Mouse (Mus musculus): ENCODE measurements at regions not wholly inside any gene's neighbourhood (a gene's known extent, or its start where the extent isn't known, plus 50 kb on each side); places are given as distances from the start of the nearest gene placed in this dataset.

GRCm38 (mm10) chr1:91611281-91611680 lies 70.9 kb downstream of the Asb1 start:
- no peak for ATAC-seq (ENCODE audit: low TSS enrichment)

- ATAC-seq (ENCODE audit: low TSS enrichment) = no peak
Measured at GRCm38 (mm10) chr1:91611694-91612093, 71.3 kb downstream of the Asb1 start.

GRCm38 (mm10) chr1:91612912-91613311 lies 72.6 kb downstream of the Asb1 start:
- ATAC-seq (ENCODE audit: low TSS enrichment) = no peak

- ATAC-seq (ENCODE audit: low TSS enrichment) = no peak
Measured at GRCm38 (mm10) chr1:91615396-91615795, 75.1 kb downstream of the Asb1 start.

GRCm38 (mm10) chr1:91618527-91619135 lies 78.3 kb downstream of the Asb1 start:
- no peak for ATAC-seq (ENCODE audit: low TSS enrichment)

GRCm38 (mm10) chr1:91621141-91621540 lies 80.8 kb downstream of the Asb1 start:
- ATAC-seq (ENCODE audit: low TSS enrichment) = no peak

- ATAC-seq (ENCODE audit: low TSS enrichment) = no peak
Measured at GRCm38 (mm10) chr1:91622874-91623273, 82.5 kb downstream of the Asb1 start.

- ATAC-seq (ENCODE audit: low TSS enrichment) = no peak
Measured at GRCm38 (mm10) chr1:91624028-91624427, 83.7 kb downstream of the Asb1 start.

GRCm38 (mm10) chr1:91624531-91625300 lies 84.4 kb downstream of the Asb1 start:
- ATAC-seq (ENCODE audit: low TSS enrichment) = no peak

GRCm38 (mm10) chr1:91626090-91626489 lies 85.7 kb downstream of the Asb1 start:
- no peak for ATAC-seq (ENCODE audit: low TSS enrichment)

- ATAC-seq (ENCODE audit: low TSS enrichment) = no peak
Measured at GRCm38 (mm10) chr1:91630206-91630605, 89.9 kb downstream of the Asb1 start.

- ATAC-seq (ENCODE audit: low TSS enrichment) = no peak
Measured at GRCm38 (mm10) chr1:91630871-91631410, 90.6 kb downstream of the Asb1 start.

GRCm38 (mm10) chr1:91632906-91633493 lies 92.7 kb downstream of the Asb1 start:
- ATAC-seq (ENCODE audit: low TSS enrichment) = no peak

- no peak for ATAC-seq (ENCODE audit: low TSS enrichment)
Measured at GRCm38 (mm10) chr1:91636571-91636970, 96.2 kb downstream of the Asb1 start.

- ATAC-seq (ENCODE audit: low TSS enrichment) = no peak
Measured at GRCm38 (mm10) chr1:91640551-91640950, 100.2 kb downstream of the Asb1 start.

- ATAC-seq (ENCODE audit: low TSS enrichment) = no peak
Measured at GRCm38 (mm10) chr1:91658991-91659441, 118.7 kb downstream of the Asb1 start.

GRCm38 (mm10) chr1:91659486-91659885 lies 119.1 kb downstream of the Asb1 start:
- ATAC-seq (ENCODE audit: low TSS enrichment) = no peak

GRCm38 (mm10) chr1:91663289-91663688 lies 122.9 kb downstream of the Asb1 start:
- ATAC-seq (ENCODE audit: low TSS enrichment) = peak; percentile 69; the same call in 1 of the 2 replicates

GRCm38 (mm10) chr1:91664622-91665021 lies 124.3 kb downstream of the Asb1 start:
- ATAC-seq (ENCODE audit: low TSS enrichment) = peak; percentile 83

GRCm38 (mm10) chr1:91668530-91668929 lies 128.2 kb downstream of the Asb1 start:
- ATAC-seq (ENCODE audit: low TSS enrichment) = peak; percentile 41; the same call in 1 of the 2 replicates

- no peak for ATAC-seq (ENCODE audit: low TSS enrichment)
Measured at GRCm38 (mm10) chr1:91670980-91671379, 130.3 kb upstream of the Twist2 start.

- ATAC-seq (ENCODE audit: low TSS enrichment) = no peak
Measured at GRCm38 (mm10) chr1:91674082-91674655, 127.1 kb upstream of the Twist2 start.

Data from frontal cortex, adult (tissue).